Mouse (Mus musculus) midbrain, embryonic 13.5 days (tissue): ENCODE results near the gene Ccdc50. TPM values are rescaled to one million over a fixed set of nuclear protein-coding genes. Genes with fewer than 3 reads are reported as not detected.

Experiments used
- ATAC-seq: fragments of 200-750 bp; cut with Nextera tagmentation; 2 replicates; pipeline ENCODE4 v1.8.0; 2017; ENCODE audit warnings: mild to moderate bottlenecking, moderate TSS enrichment, moderate library complexity
- H3K27ac ChIP-seq: fragments of 300-500 bp; sonication (generic); 2 replicates; pipeline ENCODE4 v1.5.1; 2015; ENCODE audit warnings: inconsistent platforms, mild to moderate bottlenecking, moderate library complexity
- H3K27me3 ChIP-seq: fragments of 300-500 bp; sonication (generic); 2 replicates; pipeline ENCODE4 v1.6.1; 2015; ENCODE audit warnings: mild to moderate bottlenecking, inconsistent platforms
- H3K36me3 ChIP-seq: fragments of 300-500 bp; sonication (generic); 2 replicates; pipeline ENCODE4 v1.6.1; 2015; ENCODE audit warnings: mild to moderate bottlenecking, inconsistent platforms
- H3K4me1 ChIP-seq: fragments of 300-500 bp; sonication (generic); replicated peaks from 2 replicates; pipeline ENCODE4 v1.6.1; 2015; ENCODE audit warnings: inconsistent platforms
- H3K4me2 ChIP-seq: fragments of 300-500 bp; sonication (generic); replicated peaks from 2 replicates; pipeline ENCODE4 v1.6.1; 2015; ENCODE audit warnings: moderate library complexity, mild to moderate bottlenecking, inconsistent platforms
- H3K4me3 ChIP-seq: fragments of 300-500 bp; sonication (generic); replicated peaks from 2 replicates; pipeline ENCODE4 v1.5.1; 2015; ENCODE audit warnings: mild to moderate bottlenecking, inconsistent platforms
- H3K9ac ChIP-seq: fragments of 300-500 bp; sonication (generic); replicated peaks from 2 replicates; pipeline ENCODE4 v1.6.1; 2015; ENCODE audit warnings: mild to moderate bottlenecking, inconsistent platforms
- H3K9me3 ChIP-seq: fragments of 300-500 bp; sonication (generic); 2 replicates; pipeline ENCODE4 v1.6.1; 2016; ENCODE audit warnings: mild to moderate bottlenecking, inconsistent platforms
- WGBS: fragments of 180-500 bp; shearing (Covaris S2); methylation state at CpG from one replicate; pipeline ENCODE4 v1.1.7; 2015; 5-methylcytosine and 5-hydroxymethylcytosine counted together
- polyA plus RNA-seq: library from polyadenylated mRNA; unstranded; fragments of >200 nt; fragmentation: Nextera tagmentation; extraction: Ambion mirVana; gene quantifications from 2 replicates; pipeline ENCODE4 v1.2.1, GENCODE M21; 2015

The Ccdc50 gene
- polyA plus RNA-seq, 1 experiment from 2014 or later = 53.9 TPM

DNA sequence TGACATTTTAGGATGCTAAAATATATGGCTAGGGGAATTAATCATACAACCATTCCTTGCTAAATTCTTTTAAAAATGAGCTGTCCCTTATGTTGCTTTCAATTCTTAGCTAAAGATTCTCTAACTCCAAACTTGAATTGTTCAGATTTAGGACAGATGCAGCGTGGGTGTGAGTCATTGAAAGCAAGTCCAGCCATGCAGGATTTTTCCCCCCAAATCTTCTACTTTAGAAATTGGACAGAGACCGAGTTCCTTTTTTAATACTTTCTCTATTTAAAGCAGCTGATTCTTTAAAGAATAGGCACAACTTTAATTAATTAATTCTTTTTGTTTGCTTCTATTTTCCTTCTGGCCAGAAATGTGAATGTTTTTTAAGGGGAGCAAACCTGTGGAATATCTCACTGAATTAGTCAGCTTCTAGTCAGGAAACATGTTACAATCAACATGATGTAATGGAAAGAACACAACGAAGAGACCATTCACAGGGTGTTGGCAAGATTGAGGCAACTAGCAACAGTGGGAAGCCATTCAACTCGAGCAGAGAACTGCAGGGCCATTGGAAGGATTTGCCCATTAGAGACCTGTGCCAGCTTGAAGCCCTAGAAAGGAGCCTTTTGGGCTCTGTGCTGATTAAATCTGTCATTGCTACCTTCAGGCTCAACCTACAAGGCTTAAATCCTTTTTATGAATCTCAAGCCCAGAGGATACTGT, 3.6 kb upstream of the Ccdc50 start:
- H3K4me2 ChIP-seq = no peak overlapping the region
- H3K4me3 ChIP-seq = no peak overlapping the region
- peaks cover 12% of the 10 kb centered on the region for H3K4me1 ChIP-seq
- H3K9me3 ChIP-seq = no peaks in the 10 kb centered on the region
- no peak for ATAC-seq
- no peaks in the 10 kb centered on the region for H3K27me3 ChIP-seq
- H3K27ac ChIP-seq = no peak overlapping the region
- H3K9ac ChIP-seq = no peak overlapping the region
- WGBS = 71% methylated on average over 4 of the region's 4 CpGs
- no peaks in the 10 kb centered on the region for H3K36me3 ChIP-seq

DNA sequence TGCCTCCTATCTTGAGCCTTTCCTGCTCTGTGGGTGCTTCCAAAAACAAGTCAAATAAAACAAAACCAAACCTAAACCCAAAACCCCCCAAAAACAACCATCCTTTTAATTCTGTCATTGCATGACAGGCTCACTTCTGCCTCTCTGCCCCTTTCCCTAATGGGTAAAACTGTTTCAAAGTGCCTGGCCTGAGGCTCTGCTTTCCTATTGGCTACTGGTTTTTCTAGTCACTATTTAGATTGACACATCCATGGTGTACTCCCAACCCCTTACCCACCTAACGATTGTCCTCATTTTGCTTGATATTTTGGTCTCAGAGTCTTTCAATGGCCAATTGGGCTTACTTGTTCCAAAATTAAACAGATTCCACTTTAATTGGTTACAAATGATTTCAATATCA, 3.0 kb upstream of the Ccdc50 start:
- Histone ChIP-seq H3K27me3 (no peaks in the 10 kb centered on the region), H3K9me3 (no peaks in the 10 kb centered on the region), H3K4me2 (no peak overlapping the region), H3K4me3 (no peak overlapping the region), H3K27ac (no peak overlapping the region), H3K36me3 (no peaks in the 10 kb centered on the region), H3K4me1 (peaks cover 18% of the 10 kb centered on the region), H3K9ac (no peak overlapping the region)
- 90% methylated on average over 1 of the region's 1 CpGs for WGBS
- ATAC-seq = no peak

DNA sequence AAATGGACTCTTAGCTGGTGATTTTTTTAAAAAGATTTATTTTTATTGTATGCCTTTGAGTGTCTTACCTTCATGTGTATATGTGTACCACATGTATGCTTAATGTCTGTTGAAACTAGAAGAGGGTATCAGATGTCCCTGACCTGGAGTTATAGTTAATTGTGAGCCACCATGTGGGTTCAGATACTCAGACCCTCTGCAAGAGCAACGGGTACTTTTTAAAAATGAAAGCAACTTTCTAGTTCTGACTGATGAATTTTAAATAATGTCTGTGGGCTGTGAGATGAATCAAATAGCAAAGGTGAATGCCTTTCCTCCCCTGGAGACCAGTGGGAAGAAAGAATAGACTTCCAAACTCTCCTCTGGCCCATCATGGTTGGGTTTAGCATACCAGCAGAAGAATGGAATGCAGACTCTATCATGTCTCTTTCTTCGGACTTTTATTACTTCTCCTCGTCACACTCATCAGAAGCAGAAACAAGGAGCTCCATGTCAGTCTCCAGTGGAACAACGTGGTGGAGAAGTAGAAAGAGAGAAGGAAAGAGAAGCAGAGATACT, 1.7 kb upstream of the Ccdc50 start:
- Histone ChIP-seq H3K27me3 (no peaks in the 10 kb centered on the region), H3K9me3 (no peaks in the 10 kb centered on the region), H3K36me3 (no peaks in the 10 kb centered on the region), H3K9ac (no peak overlapping the region), H3K27ac (no peak overlapping the region), H3K4me1 (peaks cover 29% of the 10 kb centered on the region), H3K4me2 (no peak overlapping the region), H3K4me3 (no peak overlapping the region)
- WGBS = 87% methylated on average over 4 of the region's 4 CpGs
- ATAC-seq = no peak

DNA sequence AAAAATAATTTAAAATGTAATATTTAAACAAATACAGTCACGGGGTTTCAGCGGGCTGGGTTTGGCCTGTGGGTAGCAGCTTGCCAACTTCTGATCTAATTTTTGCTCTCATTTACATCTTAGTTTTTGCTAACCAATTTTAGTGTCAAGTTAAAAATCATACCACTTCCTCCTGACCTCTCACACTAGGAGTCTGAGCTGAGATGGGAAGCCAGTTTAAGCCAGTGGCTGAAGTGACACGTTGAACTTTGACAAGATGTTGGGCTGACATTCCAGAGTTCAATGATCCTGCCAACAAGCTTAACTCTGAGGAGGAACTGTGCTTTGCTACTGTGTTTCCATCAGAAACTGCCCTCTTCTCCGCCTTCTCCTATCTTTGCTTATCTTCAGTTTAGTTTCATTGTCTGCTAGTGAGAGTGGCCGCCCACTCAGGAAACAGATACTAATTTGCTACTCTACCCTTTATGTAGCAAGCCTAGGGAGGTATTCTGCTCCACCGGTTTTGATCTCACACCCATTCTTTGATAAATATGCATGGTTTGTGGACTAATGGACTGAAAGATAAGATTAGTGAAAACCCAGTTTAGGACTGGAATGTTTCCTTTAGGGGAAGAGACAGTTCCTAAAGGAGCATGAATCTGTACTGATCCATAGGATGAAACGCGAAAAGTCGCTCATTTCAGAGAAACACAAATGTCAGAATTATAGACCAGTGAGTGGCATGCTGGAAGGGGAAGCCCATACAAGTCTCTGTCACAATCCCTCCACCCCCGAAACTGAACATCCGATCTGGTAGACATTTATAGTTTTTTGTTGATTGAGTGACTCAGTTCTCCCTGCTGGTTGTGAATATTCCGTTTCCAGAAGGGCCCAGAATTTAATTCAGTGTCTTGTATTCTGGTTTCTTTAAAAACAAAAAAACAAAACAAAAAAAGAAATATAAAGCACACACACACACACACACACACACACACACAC, 746 bp upstream of the Ccdc50 start:
- H3K9me3 ChIP-seq = no peaks in the 10 kb centered on the region
- no peaks in the 10 kb centered on the region for H3K27me3 ChIP-seq
- peaks cover 35% of the 10 kb centered on the region for H3K4me1 ChIP-seq
- peak overlapping the region; percentile 97 for H3K27ac ChIP-seq
- H3K4me2 ChIP-seq = peak overlapping the region; percentile 80
- no peaks in the 10 kb centered on the region for H3K36me3 ChIP-seq
- peak overlapping the region; percentile 97 for H3K9ac ChIP-seq
- peak overlapping the region; percentile 96 for H3K4me3 ChIP-seq
- no peak for ATAC-seq
- 45% methylated on average over 12 of the region's 12 CpGs for WGBS

DNA sequence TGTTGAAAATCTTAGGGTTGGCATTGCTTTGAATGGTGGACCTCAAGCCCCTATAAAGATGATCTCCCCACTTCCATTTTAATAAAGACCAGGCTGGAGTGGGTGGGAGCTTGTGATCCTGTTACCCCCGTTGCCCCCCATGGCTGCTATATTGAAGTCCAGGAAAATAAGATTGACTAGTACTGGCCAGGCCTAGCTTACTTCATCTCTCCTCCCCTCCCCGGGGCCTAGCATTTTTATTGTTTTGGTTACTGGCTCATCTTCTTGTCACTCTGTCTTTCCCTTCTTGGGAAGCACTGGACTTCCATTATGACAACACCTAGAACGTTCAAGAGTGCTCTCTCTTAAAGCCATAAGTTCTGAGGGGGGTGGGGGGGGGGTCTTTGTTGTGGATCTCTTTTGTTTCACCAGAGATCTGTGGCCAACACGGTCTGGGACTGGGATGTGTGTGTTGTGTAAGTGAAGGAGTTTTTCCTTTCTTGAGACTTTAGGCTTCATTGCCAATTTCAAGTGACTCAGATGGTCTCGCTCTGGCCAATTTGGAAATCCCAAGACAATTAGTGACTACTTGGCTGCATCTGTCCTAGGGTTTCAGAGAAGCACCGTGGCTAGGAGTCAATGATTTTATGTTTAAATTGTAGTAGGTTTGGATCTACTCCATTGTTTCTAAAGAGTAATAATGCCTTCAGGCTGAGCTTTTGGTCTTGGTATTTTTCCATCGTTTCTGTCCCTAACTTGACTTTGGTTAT, 1.0 kb downstream of the Ccdc50 start:
- ATAC-seq = peak; percentile 18
- H3K9me3 ChIP-seq = no peaks in the 10 kb centered on the region
- peak overlapping the region; percentile 96 for H3K4me3 ChIP-seq
- H3K27me3 ChIP-seq = no peaks in the 10 kb centered on the region
- 25% methylated on average over 7 of the region's 7 CpGs for WGBS
- no peaks in the 10 kb centered on the region for H3K36me3 ChIP-seq
- peak overlapping the region; percentile 97 for H3K9ac ChIP-seq
- peaks cover 39% of the 10 kb centered on the region for H3K4me1 ChIP-seq
- peak overlapping the region; percentile 80 for H3K4me2 ChIP-seq
- peak overlapping the region; percentile 97 for H3K27ac ChIP-seq

DNA sequence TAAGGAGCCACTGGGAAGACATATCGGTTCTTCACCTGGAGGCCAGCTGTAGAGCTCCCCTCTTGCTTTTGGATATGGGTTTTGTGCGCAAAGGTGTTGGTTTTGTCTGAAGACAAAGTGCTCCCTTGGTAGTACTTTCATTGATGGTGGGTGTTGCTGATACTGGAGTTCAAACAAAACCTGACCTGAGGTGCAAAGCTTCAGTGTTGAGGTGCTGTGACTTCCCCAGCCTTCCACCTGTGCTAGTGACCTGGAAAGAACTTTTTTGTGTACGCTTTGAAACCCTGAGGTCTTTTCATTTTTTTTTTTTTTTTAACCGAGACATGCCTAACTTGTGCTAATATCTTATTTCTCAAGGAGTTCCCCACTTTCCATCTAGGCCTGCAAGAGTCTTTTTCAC, 1.6 kb downstream of the Ccdc50 start:
- H3K9ac ChIP-seq = peak overlapping the region; percentile 97
- peaks cover 39% of the 10 kb centered on the region for H3K4me1 ChIP-seq
- H3K27me3 ChIP-seq = no peaks in the 10 kb centered on the region
- WGBS = 91% methylated on average over 4 of the region's 4 CpGs
- H3K36me3 ChIP-seq = no peaks in the 10 kb centered on the region
- no peak overlapping the region for H3K27ac ChIP-seq
- peak overlapping the region; percentile 96 for H3K4me3 ChIP-seq
- no peaks in the 10 kb centered on the region for H3K9me3 ChIP-seq
- ATAC-seq = no peak
- peak overlapping the region; percentile 80 for H3K4me2 ChIP-seq

DNA sequence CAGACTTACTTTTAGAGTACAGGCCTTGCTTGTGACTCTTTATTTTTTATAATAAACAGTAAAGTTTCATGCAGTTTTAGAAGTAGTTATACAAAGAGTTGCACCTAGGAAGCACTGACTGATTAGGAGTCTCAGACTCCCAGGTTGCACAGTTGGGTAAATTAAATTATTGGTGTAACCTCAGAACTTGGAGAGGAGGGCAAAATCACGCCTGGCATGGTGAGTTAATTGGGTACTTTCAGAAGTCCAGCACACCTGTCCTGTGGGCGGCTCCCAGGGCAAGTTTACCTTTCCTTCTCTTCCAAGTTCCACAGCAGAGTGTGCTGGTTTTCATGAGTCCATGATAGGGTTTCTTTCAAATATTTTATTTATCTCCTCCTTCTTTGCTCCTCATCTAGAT, 3.2 kb downstream of the Ccdc50 start:
- Histone ChIP-seq H3K27me3 (no peaks in the 10 kb centered on the region), H3K9me3 (0 out of 2 replicates have a peak, but pooled peaks cover 3% of the 10 kb centered on the region), H3K4me2 (no peak overlapping the region), H3K36me3 (no peaks in the 10 kb centered on the region), H3K9ac (no peak overlapping the region), H3K4me1 (peaks cover 39% of the 10 kb centered on the region), H3K27ac (no peak overlapping the region), H3K4me3 (no peak overlapping the region)
- WGBS = 94% methylated on average over 2 of the region's 2 CpGs
- ATAC-seq = no peak

DNA sequence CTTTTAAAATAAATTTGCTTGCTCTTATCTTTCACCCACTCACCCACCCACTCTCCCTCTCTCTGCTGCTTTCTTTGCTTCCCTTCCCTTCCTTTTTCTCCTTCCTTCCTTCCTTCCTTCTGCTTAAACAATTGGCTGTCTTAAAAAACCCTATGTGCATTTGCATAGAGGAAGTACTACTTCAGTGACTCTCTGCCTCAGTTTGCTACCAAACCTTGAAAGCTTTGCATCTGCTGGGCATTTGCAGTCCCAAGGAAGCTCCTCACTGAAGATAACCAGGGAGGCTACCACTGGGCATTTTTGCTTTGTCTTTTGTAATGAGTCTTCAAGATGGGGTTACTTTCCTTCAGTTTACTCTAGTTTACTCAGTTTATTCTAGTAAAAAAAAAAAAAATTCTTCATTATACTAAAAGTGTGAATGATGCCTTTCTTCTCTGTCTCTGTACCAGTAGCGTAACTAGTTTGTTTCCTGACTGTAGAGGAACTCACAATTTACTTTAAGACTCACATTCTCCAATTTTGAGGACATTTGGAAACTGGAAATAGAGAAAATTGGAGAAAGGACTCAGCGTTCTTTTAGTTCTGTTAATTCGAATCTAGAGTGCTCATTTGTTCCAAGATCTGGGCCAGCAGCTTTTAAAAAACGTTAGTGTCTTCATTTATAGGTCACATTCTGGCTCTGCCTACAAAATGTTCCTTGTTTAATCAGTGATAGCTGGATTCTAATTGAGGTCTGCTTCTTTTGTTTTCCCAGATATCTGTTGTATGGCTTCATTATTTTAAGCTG, 6.8 kb downstream of the Ccdc50 start:
- no peak for ATAC-seq
- Histone ChIP-seq H3K4me3 (no peak overlapping the region), H3K27me3 (no peaks in the 10 kb centered on the region), H3K9me3 (0 out of 2 replicates have a peak, but pooled peaks cover 3% of the 10 kb centered on the region), H3K4me2 (no peak overlapping the region), H3K9ac (no peak overlapping the region), H3K4me1 (peaks cover 23% of the 10 kb centered on the region), H3K27ac (no peak overlapping the region), H3K36me3 (no peaks in the 10 kb centered on the region)
- 94% methylated on average over 4 of the region's 4 CpGs for WGBS

DNA sequence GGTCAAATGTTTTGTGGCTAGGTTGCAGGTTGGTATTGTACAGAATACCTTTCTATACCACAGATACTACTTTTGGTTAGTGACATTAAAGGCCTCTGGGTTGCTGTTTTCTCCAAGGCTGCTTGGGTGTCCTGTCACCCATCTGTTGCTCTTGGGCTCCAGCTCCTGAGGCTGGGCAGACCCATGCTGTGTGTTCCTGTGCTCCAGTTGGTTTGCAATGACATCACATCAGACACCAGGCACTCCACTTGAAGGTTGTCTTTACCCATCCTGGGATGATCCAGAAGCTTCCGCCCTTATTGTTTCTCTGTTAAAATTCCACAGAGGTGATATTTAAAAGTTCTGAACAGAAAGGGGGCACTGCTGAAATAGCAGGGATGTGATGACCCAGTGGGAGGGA, 8.3 kb downstream of the Ccdc50 start:
- H3K27me3 ChIP-seq = no peaks in the 10 kb centered on the region
- no peak overlapping the region for H3K27ac ChIP-seq
- H3K9me3 ChIP-seq = 0 out of 2 replicates have a peak, but pooled peaks cover 3% of the 10 kb centered on the region
- no peak overlapping the region for H3K4me2 ChIP-seq
- no peaks in the 10 kb centered on the region for H3K36me3 ChIP-seq
- no peak overlapping the region for H3K9ac ChIP-seq
- WGBS = 93% methylated on average over 1 of the region's 1 CpGs
- ATAC-seq = no peak
- peaks cover 10% of the 10 kb centered on the region for H3K4me1 ChIP-seq
- no peak overlapping the region for H3K4me3 ChIP-seq

DNA sequence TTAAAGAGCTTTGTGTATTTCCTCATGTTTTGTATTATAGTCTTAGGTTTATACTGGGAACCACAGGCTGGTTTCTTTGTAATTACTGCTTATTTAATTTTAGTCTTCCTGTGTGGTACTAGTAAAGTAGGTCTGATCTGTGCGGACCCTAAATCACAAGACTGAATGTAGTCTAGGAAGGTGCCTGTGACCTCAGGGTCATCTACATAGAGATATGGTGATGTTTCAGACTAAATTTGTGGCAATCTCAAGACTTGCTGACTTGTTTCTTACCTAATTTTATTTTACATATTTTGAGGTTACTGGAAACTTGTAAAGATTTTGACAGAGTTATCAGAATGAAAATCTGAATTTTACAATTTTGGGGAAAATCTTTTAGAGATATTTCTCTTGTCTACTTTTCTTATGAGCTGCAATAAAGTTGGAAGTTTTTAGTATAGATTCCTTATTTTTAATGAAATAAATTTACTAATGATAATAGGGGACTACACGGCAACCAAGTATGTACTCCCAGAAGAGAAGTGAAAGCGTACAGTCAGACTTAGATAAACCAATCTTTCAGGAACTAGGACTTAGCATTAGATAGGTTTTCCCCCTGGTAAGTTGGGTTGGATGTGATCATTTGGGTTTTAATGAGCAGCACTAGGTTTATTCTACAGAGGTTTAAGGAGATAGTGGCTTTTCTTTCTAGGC, 10.5 kb downstream of the Ccdc50 start:
- Histone ChIP-seq H3K36me3 (no peaks in the 10 kb centered on the region), H3K27ac (no peak overlapping the region), H3K9me3 (0 out of 2 replicates have a peak, but pooled peaks cover 3% of the 10 kb centered on the region), H3K4me3 (no peak overlapping the region), H3K4me1 (no peaks in the 10 kb centered on the region), H3K4me2 (no peak overlapping the region), H3K9ac (no peak overlapping the region), H3K27me3 (no peaks in the 10 kb centered on the region)
- WGBS = 96% methylated on average over 3 of the region's 3 CpGs
- ATAC-seq = no peak
